Mouse (Mus musculus) bone marrow, adult 2 months (tissue): ENCODE measurements at regions not wholly inside any gene's neighbourhood (a gene's known extent, or its start where the extent isn't known, plus 50 kb on each side); places are given as distances from the start of the nearest gene placed in this dataset.

Source experiments
- H3K27ac ChIP-seq: fragments of 200-500 bp; 2 replicates; pipeline ENCODE4 v1.5.1; 2012; ENCODE audit warnings: low read depth, mild to moderate bottlenecking, control low read depth, inconsistent platforms, low read length; ENCODE audit not compliant: control insufficient read depth, poor library complexity, insufficient read depth
- H3K4me1 ChIP-seq: fragments of 200-500 bp; 2 replicates; pipeline ENCODE4 v1.6.1; 2011; ENCODE audit warnings: low read length; ENCODE audit not compliant: control insufficient read depth, insufficient read depth
- H3K4me3 ChIP-seq: fragments of 200-500 bp; replicated peaks from 2 replicates; pipeline ENCODE3; 2011; ENCODE audit warnings: mild to moderate bottlenecking, low read depth, low read length, control low read depth; ENCODE audit not compliant: control insufficient read depth
- CTCF ChIP-seq: fragments of 200-500 bp; IDR thresholded peaks from 2 replicates; pipeline ENCODE4 v1.5.1; 2011; ENCODE audit warnings: low read length, control low read depth; ENCODE audit not compliant: control insufficient read depth, insufficient read depth
- POLR2A ChIP-seq: fragments of 200-500 bp; IDR thresholded peaks from 2 replicates; pipeline ENCODE4 v1.6.1; 2011; ENCODE audit warnings: low read depth, mild to moderate bottlenecking, control low read depth, low read length, borderline replicate concordance; ENCODE audit not compliant: control insufficient read depth
- WGBS: fragments of 180-500 bp; shearing (Covaris S2); methylation state at CpG from one replicate; pipeline ENCODE4 v1.1.7; 2018; 5-methylcytosine and 5-hydroxymethylcytosine counted together

DNA sequence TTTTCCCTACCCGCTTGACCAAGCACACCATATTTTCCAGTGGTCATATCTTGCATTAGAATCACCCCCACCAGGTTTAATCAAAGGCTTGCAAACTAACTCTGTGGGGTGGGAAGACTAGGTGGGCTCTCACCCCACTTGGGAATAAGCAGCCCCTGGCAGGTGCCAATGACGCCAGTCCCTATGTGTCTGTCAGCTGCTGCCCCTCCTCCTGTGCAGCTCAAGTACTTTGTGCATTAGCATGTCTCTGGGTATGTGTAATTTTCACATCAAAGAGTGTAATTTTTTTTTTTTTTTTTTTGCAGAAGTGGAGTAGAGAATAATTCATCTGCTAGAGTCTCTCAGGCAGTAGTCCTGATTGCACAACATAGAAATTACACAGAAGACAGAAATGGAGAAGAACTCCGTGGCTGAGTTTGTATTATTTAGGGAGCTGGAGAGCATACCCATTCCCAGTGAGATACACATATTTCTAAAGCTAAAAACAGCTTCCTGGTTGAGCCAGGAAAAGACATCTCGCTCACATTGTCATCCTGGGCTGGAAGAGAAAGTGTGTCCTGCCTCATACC, 186.6 kb downstream of the Rybp start:
- Histone ChIP-seq H3K27ac (no peak overlapping the region), H3K4me1 (no peaks in the 10 kb centered on the region), H3K4me3 (no peak overlapping the region)
- TF ChIP-seq POLR2A (no peak), CTCF (no peak)
- WGBS, result 53% methylated on average over 4 of the region's 4 CpGs

DNA sequence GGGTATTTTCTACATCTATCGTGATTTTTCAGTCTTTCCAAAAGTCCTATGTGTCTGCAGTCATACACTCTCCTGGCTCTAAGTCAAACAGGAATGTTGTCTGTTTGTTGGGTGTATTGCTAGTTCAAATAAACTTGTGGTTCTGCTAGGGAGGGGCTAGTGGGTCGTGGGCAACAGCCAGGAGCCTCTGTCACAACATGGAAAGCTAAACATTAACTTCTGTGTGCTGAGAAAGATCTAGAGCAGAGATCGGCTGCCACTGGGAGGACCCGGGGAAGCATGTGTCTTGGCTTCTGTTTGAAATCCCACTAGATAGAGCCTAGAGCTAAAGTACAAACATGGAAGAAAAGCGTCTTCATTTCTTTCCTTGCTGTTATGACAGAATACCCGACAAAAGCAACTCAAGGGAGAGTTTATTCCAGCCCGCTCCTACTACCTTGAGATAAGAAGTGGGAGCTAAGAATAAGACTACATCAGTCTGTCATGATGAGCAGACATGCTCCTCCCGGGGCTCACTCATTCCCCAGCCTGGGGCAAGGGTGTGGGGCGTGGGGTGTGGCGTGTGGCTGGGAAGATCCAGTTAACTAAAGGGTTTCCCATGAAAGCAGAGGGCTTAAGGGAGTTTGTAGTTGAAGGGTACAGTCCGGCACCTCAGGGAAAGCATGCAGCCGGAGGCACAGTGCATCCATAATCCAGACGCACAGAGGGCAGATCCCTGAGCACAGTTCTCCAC, 190.7 kb downstream of the Rybp start:
- Histone ChIP-seq H3K4me3 (no peak overlapping the region), H3K27ac (no peak overlapping the region), H3K4me1 (no peaks in the 10 kb centered on the region)
- 77% methylated on average over 13 of the region's 13 CpGs for WGBS
- TF ChIP-seq POLR2A (no peak), CTCF (no peak)

DNA sequence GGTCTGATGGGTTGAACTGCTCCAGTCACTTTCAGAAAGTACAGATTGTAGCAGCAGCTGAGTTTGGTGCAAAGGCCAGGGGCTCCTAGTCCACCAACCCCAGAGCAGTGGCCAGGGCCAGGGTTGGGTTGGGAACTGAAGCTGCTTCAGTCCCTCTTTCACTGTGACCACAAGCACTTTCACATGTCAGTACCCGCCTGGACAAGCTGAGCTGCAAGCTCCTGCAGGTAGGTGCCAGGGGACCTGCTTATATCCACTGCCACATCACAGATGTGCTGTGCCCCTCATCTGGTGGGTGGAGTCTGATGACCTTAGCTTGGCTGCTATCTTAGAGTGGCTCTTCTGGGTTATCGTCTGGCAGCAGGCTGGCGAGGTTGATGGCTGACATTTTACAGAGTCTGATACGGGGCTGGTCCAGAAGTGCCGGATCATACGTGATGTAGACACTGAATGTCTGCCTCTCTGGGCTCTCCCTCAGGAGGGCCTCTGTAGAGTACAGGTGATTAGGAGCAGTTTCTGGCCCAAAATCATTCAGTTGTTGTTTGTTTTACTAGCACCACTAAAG, 192.6 kb downstream of the Rybp start:
- Histone ChIP-seq H3K4me3 (no peak overlapping the region), H3K27ac (no peak overlapping the region; the same call in 1 of the 2 replicates), H3K4me1 (no peaks in the 10 kb centered on the region)
- TF ChIP-seq CTCF, result no peak
- TF ChIP-seq POLR2A, result no peak
- 70% methylated on average over 6 of the region's 6 CpGs for WGBS

DNA sequence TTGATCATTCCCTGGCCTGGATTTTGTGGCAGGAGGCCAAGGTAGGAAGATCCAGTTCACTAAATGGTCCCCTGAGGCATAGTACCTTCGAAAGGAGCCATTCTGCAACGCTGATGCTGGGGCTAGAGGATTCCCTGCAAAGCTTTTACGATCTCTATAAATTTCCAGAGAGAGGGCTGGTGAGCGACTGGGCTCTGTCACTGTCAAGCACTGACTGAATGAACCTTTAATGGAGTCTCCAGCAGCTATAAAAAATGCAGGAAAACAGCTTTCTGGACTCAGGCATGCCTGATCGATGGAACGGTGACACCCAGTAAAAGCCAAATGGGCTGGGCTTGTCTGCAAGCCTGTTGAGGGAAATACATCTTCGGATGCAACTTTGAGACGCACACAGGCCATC, 194.4 kb downstream of the Rybp start:
- Histone ChIP-seq H3K4me1 (no peaks in the 10 kb centered on the region), H3K4me3 (no peak overlapping the region), H3K27ac (no peak overlapping the region)
- TF ChIP-seq CTCF (no peak), POLR2A (no peak)
- WGBS, result 80% methylated on average over 8 of the region's 8 CpGs

DNA sequence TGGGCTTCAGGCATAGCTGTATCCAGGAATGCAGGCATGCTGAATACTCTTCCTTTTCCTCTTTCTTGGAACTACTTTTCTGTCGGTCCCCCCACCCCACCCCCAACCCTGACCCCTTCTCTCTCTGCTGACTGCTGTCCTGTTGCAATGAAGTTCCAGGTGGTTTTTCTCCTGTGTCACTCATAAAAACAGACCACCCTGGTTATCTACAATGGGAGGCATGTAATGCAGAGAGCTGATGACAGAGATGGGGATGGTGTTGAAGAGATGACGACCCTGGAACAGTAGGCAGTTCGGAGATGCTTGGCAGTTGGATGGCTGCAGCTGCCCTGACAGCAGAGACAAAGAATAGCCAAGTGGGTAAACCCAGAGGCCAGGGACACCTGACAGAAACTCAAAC, 195.5 kb downstream of the Rybp start:
- no peak overlapping the region for H3K27ac ChIP-seq
- no peak for TF ChIP-seq POLR2A
- no peak for TF ChIP-seq CTCF
- no peaks in the 10 kb centered on the region for H3K4me1 ChIP-seq
- no peak overlapping the region for H3K4me3 ChIP-seq
- 62% methylated on average over 3 of the region's 3 CpGs for WGBS

DNA sequence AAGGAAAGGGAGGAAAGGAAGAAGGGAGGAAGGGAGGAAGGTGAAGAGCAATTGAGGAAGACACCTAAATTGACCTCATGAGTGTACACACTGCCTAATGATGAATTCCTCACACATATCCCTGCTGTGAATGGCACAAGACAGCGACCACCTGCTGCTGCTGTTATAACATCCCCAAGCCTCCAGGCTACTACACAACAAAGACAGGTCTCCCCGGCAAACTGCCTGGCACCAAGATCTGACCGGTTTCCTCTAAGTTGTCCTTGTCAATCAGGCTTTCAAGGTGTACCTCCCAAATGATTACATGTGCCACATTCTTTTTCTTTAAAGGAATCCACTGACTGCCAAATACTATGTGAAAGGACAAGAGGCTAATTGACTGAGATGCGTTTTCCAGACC, 198.7 kb downstream of the Rybp start:
- 73% methylated on average over 4 of the region's 4 CpGs for WGBS
- Histone ChIP-seq H3K4me3 (no peak overlapping the region), H3K27ac (no peak overlapping the region), H3K4me1 (no peaks in the 10 kb centered on the region)
- no peak for TF ChIP-seq POLR2A
- no peak for TF ChIP-seq CTCF

DNA sequence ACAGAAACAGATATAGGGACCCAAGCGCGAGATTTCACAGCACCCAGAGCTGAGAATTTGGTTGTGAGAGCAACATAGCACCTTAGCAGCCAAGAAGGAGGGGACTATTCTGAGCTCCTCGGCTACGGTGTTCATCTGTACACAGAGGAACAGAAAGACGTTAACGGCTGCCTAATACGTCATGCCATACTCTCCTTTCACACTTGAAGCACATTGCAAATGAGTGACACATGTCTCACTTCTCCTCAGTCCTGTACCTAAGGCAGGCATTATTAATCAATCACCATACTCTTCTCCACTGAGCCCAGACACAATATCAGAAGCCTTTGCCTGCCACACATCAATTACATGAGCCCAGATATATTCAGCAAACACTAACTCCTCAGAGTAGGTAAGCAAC, 200.5 kb downstream of the Rybp start:
- no peak for TF ChIP-seq CTCF
- TF ChIP-seq POLR2A, result no peak
- WGBS, result 86% methylated on average over 7 of the region's 7 CpGs

DNA sequence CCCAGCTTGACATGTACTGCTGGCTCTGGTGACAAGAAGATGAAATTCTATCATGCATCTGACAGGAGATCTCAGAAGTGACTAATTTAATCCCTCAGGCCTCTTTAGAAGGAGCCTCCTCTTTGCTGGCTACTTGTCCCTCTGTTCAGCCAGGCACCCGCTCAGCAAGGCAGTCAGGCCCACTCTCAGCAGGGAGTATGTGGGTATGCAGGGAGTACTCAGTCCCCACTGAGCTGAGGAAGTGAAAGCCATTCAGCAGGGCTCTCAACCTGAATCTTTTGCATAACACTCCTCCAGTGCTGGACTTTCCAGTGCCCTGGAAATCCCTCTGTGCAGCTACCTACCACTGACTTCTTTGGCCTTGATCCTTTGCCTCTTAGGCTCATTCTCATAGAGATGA, 201.3 kb downstream of the Rybp start:
- TF ChIP-seq CTCF (no peak), POLR2A (no peak)
- H3K4me3 ChIP-seq, result no peak overlapping the region
- no peaks in the 10 kb centered on the region for H3K4me1 ChIP-seq
- WGBS, result 56% methylated on average over 1 of the region's 1 CpGs
- no peak overlapping the region for H3K27ac ChIP-seq

More for the DNA sequence above, 200.5 kb downstream of the Rybp start:
- Histone ChIP-seq H3K4me1 (no peaks in the 10 kb centered on the region), H3K4me3 (no peak overlapping the region), H3K27ac (no peak overlapping the region)
